Mouse (Mus musculus): ENCODE data around the gene Saysd1. TPM values are rescaled to one million over a fixed set of nuclear protein-coding genes. Genes with fewer than 3 reads are reported as not detected.

Gene Saysd1
- polyA plus RNA-seq, 1 experiment from 2014 or later: 7.7 TPM

DNA sequence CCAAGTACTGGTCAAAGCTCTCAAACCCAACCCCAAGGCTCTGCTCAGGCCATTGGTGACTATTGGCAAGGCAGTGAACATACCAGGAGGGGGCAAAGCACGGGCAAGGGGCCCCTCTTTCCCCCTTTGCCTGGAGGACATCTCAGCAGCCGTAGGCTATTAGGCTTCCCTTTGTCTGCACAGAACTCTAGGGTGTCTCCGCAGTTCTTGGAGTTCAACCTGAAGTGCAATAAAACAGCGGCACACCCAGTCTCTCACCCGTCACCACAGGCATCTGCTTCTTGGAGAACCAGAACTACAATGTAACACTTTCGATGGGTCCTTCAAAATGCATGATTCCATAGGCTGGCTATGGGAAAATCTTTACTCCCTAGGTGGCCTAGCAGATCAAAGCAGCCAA, 10.2 kb downstream of the Saysd1 start:
- Histone ChIP-seq H3K36me3 (ENCODE audit: control insufficient read depth, insufficient read depth, low read length) (no peaks in the 10 kb centered on the region), H3K9me3 (ENCODE audit: control insufficient read depth, low read length) (no peaks in the 10 kb centered on the region), H3K27me3 (replicated peaks; ENCODE audit: control insufficient read depth, insufficient read depth, low read length) (no peaks in the 10 kb centered on the region), H3K4me3 (ENCODE audit: low read depth, low read length) (no peak overlapping the region), H3K9ac (ENCODE audit: low read depth, low read length) (no peak overlapping the region), H3K4me2 (no peak overlapping the region), H3K4me1 (replicated peaks; ENCODE audit: control insufficient read depth, insufficient read depth, low read length) (no peaks in the 10 kb centered on the region), H3K27ac (ENCODE audit: low read depth, low read length) (no peak overlapping the region)
- DNase-seq (ENCODE audit: low spot score): no peak
- 82% methylated on average over 6 of the region's 6 CpGs for WGBS
- no peak for ATAC-seq (replicated peaks; ENCODE audit: low FRiP score)

DNA sequence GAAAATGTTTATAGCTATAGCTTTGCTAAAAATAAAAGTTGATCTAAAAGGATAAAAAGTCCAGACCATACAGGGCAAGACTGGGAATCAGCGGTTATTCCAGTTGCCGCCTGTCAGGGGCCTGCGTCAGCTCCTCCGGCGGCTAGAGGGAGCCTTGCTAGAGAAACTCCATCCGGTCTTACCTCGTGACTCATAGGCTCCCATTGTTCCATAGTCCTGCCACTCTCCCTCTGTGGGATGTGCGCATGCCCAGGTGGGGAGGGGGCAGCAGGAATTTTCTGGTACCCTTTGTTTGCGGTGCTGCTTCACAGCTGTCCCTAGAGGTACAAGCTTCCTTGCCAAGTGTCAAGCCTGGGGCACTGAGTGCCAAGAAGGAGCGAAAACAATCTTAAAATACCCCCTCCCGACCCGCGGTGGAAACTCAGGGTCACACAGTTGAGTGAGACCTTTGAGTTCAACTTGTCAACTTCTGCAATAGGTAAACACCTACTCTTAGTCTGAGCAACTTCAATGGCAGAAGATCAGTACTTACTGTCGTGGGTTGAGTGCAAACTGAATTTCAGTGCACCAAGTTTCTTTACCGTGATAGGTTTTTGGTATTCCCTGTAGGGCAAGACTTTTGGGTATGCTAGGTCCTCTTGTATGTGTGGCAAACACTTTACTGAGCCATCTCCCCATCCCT, 10.8 kb downstream of the Saysd1 start:
- Histone ChIP-seq H3K27ac (ENCODE audit: low read depth, low read length) (no peak overlapping the region), H3K27me3 (replicated peaks; ENCODE audit: control insufficient read depth, insufficient read depth, low read length) (no peaks in the 10 kb centered on the region), H3K4me1 (replicated peaks; ENCODE audit: control insufficient read depth, insufficient read depth, low read length) (no peaks in the 10 kb centered on the region), H3K9ac (ENCODE audit: low read depth, low read length) (no peak overlapping the region), H3K4me3 (ENCODE audit: low read depth, low read length) (no peak overlapping the region), H3K4me2 (no peak overlapping the region), H3K9me3 (ENCODE audit: control insufficient read depth, low read length) (no peaks in the 10 kb centered on the region), H3K36me3 (ENCODE audit: control insufficient read depth, insufficient read depth, low read length) (no peaks in the 10 kb centered on the region)
- WGBS: 76% methylated on average over 15 of the region's 15 CpGs
- DNase-seq (ENCODE audit: low spot score) (no peak), ATAC-seq (replicated peaks; ENCODE audit: low FRiP score) (no peak)

DNA sequence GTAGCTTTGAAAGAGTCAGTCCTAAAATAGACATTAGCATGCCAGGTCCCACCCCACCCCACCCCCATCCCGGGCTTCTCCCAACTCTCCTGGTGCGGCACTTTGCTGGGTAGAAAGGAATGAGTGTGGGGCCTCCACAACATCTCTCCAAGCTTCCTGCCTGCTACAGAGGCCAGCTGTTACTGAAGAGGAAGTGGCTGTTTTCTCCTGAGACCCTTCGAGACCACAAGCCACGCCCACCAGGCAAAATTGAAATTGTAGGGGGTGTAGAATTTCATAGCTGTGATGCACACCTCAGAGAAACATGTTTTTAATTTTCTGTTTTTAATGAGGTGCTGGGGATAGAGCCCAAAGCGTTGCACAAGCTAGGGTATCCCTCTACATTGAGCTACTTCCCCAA, 17.5 kb downstream of the Saysd1 start:
- H3K9ac ChIP-seq (ENCODE audit: low read depth, low read length): no peak overlapping the region
- no peak overlapping the region for H3K4me3 ChIP-seq (ENCODE audit: low read depth, low read length)
- WGBS: 47% methylated on average over 5 of the region's 5 CpGs
- H3K4me2 ChIP-seq: no peak overlapping the region
- no peak overlapping the region for H3K27ac ChIP-seq (ENCODE audit: low read depth, low read length)
- H3K9me3 ChIP-seq (ENCODE audit: control insufficient read depth, low read length): no peaks in the 10 kb centered on the region
- H3K4me1 ChIP-seq (replicated peaks; ENCODE audit: control insufficient read depth, insufficient read depth, low read length): 0 out of 2 replicates have a peak, but pooled peaks cover 4% of the 10 kb centered on the region
- no peaks in the 10 kb centered on the region for H3K36me3 ChIP-seq (ENCODE audit: control insufficient read depth, insufficient read depth, low read length)
- ATAC-seq (replicated peaks; ENCODE audit: low FRiP score) (no peak), DNase-seq (ENCODE audit: low spot score) (no peak)
- no peaks in the 10 kb centered on the region for H3K27me3 ChIP-seq (replicated peaks; ENCODE audit: control insufficient read depth, insufficient read depth, low read length)

DNA sequence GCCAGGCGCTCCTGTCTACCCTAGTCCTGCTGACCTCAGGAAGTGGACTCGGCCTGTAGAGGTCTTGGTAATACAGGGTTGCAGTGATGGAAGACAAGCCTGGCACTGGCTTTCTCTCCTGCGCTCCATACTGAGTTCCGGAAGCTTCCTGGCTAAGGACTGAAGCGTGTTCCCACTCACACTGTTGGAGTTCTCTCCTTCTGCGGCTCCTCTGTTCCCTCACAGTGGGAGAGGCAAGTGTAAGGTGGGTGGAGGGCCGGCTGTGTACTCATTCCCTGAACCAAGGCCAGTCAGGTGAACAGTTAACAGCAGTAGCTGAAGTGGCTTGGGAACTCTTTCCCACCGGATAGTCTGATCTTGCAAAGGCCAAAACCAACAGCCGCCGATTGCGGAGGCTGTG, 18.3 kb downstream of the Saysd1 start:
- H3K4me1 ChIP-seq (replicated peaks; ENCODE audit: control insufficient read depth, insufficient read depth, low read length): 0 out of 2 replicates have a peak, but pooled peaks cover 4% of the 10 kb centered on the region
- no peaks in the 10 kb centered on the region for H3K36me3 ChIP-seq (ENCODE audit: control insufficient read depth, insufficient read depth, low read length)
- no peak overlapping the region for H3K9ac ChIP-seq (ENCODE audit: low read depth, low read length)
- ATAC-seq (replicated peaks; ENCODE audit: low FRiP score) (no peak), DNase-seq (ENCODE audit: low spot score) (no peak)
- H3K9me3 ChIP-seq (ENCODE audit: control insufficient read depth, low read length): no peaks in the 10 kb centered on the region
- no peak overlapping the region for H3K4me2 ChIP-seq
- H3K27ac ChIP-seq (ENCODE audit: low read depth, low read length): no peak overlapping the region
- no peak overlapping the region for H3K4me3 ChIP-seq (ENCODE audit: low read depth, low read length)
- WGBS: 91% methylated on average over 11 of the region's 11 CpGs
- no peaks in the 10 kb centered on the region for H3K27me3 ChIP-seq (replicated peaks; ENCODE audit: control insufficient read depth, insufficient read depth, low read length)

DNA sequence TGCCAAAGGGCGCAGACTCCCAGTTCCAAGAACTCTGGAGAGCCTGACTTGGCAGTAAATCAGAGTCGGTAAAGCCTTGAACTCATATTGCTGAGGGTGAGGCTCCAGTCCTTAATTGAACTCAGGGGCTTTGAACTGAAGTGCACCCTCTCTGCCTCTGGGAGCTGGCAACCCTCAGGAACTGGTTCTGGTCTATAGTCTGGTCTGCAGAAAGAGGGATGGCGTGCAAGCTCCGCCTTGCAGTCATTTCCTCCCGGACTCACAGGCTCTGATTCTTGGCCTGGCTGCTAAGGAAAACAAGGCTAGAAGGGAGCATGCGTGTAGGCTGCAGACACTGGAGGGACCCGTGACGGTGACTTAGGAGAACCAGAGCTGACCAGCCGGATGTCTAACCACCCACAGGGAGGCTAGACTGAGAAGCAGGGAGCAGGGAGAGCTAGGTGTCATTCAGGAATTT, 22.2 kb downstream of the Saysd1 start:
- no peak overlapping the region for H3K4me3 ChIP-seq (ENCODE audit: low read depth, low read length)
- H3K27me3 ChIP-seq (replicated peaks; ENCODE audit: control insufficient read depth, insufficient read depth, low read length): no peaks in the 10 kb centered on the region
- H3K9me3 ChIP-seq (ENCODE audit: control insufficient read depth, low read length): no peaks in the 10 kb centered on the region
- no peak for DNase-seq (ENCODE audit: low spot score)
- H3K9ac ChIP-seq (ENCODE audit: low read depth, low read length): no peak overlapping the region
- no peak overlapping the region for H3K4me2 ChIP-seq
- H3K27ac ChIP-seq (ENCODE audit: low read depth, low read length): no peak overlapping the region
- WGBS: 59% methylated on average over 9 of the region's 9 CpGs
- no peaks in the 10 kb centered on the region for H3K36me3 ChIP-seq (ENCODE audit: control insufficient read depth, insufficient read depth, low read length)
- no peak for ATAC-seq (replicated peaks; ENCODE audit: low FRiP score)
- 0 out of 2 replicates have a peak, but pooled peaks cover 4% of the 10 kb centered on the region for H3K4me1 ChIP-seq (replicated peaks; ENCODE audit: control insufficient read depth, insufficient read depth, low read length)

DNA sequence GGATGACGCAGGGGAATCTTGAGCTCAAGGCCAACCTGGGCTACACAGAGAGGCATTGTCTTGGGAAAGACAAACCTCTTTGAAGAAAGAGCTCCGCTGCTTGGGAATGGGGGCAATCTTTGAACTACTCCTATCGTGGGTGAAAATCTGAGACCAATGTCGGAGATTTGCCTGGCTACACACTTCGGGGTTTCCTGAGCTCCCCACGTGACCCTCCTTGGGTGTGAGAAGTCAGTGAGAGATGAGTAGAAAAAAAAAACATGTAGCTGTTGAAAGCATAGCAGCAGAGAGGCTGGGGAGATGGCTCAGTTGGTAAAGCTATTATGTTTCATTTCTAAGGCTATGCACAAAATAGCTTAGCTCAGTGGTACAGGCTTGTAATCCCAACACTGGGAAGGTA, 23.4 kb downstream of the Saysd1 start:
- no peak overlapping the region for H3K27ac ChIP-seq (ENCODE audit: low read depth, low read length)
- H3K9me3 ChIP-seq (ENCODE audit: control insufficient read depth, low read length): no peaks in the 10 kb centered on the region
- ATAC-seq (replicated peaks; ENCODE audit: low FRiP score) (no peak), DNase-seq (ENCODE audit: low spot score) (no peak)
- 0 out of 2 replicates have a peak, but pooled peaks cover 4% of the 10 kb centered on the region for H3K4me1 ChIP-seq (replicated peaks; ENCODE audit: control insufficient read depth, insufficient read depth, low read length)
- 77% methylated on average over 6 of the region's 6 CpGs for WGBS
- no peaks in the 10 kb centered on the region for H3K36me3 ChIP-seq (ENCODE audit: control insufficient read depth, insufficient read depth, low read length)
- no peaks in the 10 kb centered on the region for H3K27me3 ChIP-seq (replicated peaks; ENCODE audit: control insufficient read depth, insufficient read depth, low read length)
- no peak overlapping the region for H3K4me2 ChIP-seq
- H3K4me3 ChIP-seq (ENCODE audit: low read depth, low read length): no peak overlapping the region
- H3K9ac ChIP-seq (ENCODE audit: low read depth, low read length): no peak overlapping the region

DNA sequence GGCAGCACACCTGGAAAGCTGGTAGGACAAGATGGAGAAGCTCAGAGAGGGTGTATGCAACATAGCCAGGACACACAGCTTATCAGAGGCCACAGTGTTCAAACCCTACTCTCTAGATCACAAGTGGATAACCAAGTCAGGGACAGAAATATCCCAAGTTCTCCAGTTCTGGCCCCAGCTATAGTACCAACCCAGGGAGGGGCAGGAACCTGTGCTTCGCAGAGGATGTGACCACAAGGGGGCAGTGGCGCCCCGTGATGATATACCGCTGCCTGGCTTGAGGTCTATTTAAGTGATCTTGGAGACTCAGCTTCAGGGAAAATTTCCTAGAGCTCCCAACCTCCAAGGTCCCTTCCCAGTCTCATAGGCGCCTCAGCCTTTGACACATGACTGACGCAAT, 24.4 kb downstream of the Saysd1 start:
- DNase-seq (ENCODE audit: low spot score) (peak; percentile 84), ATAC-seq (replicated peaks; ENCODE audit: low FRiP score) (peak; percentile 67)
- Histone ChIP-seq H3K27me3 (replicated peaks; ENCODE audit: control insufficient read depth, insufficient read depth, low read length) (no peaks in the 10 kb centered on the region), H3K4me2 (no peak overlapping the region), H3K4me3 (ENCODE audit: low read depth, low read length) (no peak overlapping the region), H3K4me1 (replicated peaks; ENCODE audit: control insufficient read depth, insufficient read depth, low read length) (0 out of 2 replicates have a peak, but pooled peaks cover 4% of the 10 kb centered on the region), H3K9me3 (ENCODE audit: control insufficient read depth, low read length) (no peaks in the 10 kb centered on the region), H3K9ac (ENCODE audit: low read depth, low read length) (no peak overlapping the region), H3K27ac (ENCODE audit: low read depth, low read length) (no peak overlapping the region), H3K36me3 (ENCODE audit: control insufficient read depth, insufficient read depth, low read length) (no peaks in the 10 kb centered on the region)
- WGBS: 5% methylated on average over 6 of the region's 6 CpGs

DNA sequence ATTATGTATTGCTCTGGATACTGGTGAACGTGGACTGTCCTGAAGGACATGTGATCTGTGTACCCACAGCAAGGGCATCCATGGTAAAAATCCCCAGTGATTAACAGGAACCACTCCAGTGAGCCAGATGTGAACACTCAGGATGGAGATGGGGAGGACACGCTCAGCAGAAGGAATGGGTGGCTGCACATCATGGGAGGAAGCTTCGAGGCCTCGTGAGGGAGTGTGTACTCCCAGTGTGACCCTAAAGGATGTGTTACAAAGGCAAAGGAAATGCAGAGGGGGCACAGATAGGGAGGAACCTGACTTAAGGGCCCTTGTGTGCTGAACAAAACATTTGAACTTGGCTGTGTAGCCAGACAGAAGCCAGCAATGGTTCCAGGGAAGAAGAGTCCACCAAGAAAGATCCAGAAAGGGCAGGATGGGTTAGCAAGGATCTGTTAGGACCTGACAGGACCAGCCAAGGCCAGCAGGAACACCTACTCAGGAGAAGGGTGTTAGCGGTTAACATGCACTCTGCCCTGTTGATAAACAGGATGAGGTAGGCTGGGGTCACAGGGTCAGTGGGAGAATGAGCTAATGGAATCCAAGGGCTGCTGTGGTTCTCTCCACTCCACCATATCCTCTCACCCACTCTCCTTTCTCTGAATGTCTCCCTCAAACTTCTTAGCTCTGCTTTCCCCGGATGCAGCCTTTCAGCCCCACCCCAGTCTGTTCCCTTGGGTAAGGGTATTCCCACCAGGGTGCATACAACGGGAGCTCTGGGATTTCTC, 25.0 kb downstream of the Saysd1 start:
- Histone ChIP-seq H3K36me3 (ENCODE audit: control insufficient read depth, insufficient read depth, low read length) (no peaks in the 10 kb centered on the region), H3K9me3 (ENCODE audit: control insufficient read depth, low read length) (no peaks in the 10 kb centered on the region), H3K9ac (ENCODE audit: low read depth, low read length) (no peak overlapping the region), H3K4me1 (replicated peaks; ENCODE audit: control insufficient read depth, insufficient read depth, low read length) (0 out of 2 replicates have a peak, but pooled peaks cover 4% of the 10 kb centered on the region), H3K27ac (ENCODE audit: low read depth, low read length) (no peak overlapping the region), H3K4me3 (ENCODE audit: low read depth, low read length) (no peak overlapping the region), H3K27me3 (replicated peaks; ENCODE audit: control insufficient read depth, insufficient read depth, low read length) (no peaks in the 10 kb centered on the region), H3K4me2 (no peak overlapping the region)
- ATAC-seq (replicated peaks; ENCODE audit: low FRiP score) (peak; percentile 16; the same call in 1 of the 2 replicates), DNase-seq (ENCODE audit: low spot score) (no peak)
- 46% methylated on average over 7 of the region's 7 CpGs for WGBS
